Mouse (Mus musculus): Measurements from ENCODE around the gene Gm14743.
"Not testable (repeated sequence)": the region's sequence is repeated elsewhere in the genome, so short reads cannot be mapped to it uniquely, and the experiment has no call there.

The Gm14743 gene

GRCm38 (mm10) chrX:78245821-78246220, at the start of gene Gm14743:
Gene Gm14743 (minus strand): TSS chrX:78245921.
- DNase-seq (ENCODE audit: low spot score) = not testable (repeated sequence)

- DNase-seq (ENCODE audit: low spot score) = no peak
These were observed 42.9 kb downstream of the Gm14743 start for GRCm38 (mm10) chrX:78202829-78203228.

- not testable (repeated sequence) for DNase-seq (ENCODE audit: low spot score)
These were observed 43.5 kb downstream of the Gm14743 start for GRCm38 (mm10) chrX:78202220-78202619.
